Mouse (Mus musculus) embryonic facial prominence, embryonic 11.5 days (tissue): ENCODE measurements around the gene Cdca3. TPM values are rescaled to one million over a fixed set of nuclear protein-coding genes. Genes with fewer than 3 reads are reported as not detected.

Source experiments
- polyA plus RNA-seq: library from polyadenylated mRNA; unstranded; fragments of >200 nt; fragmentation: Nextera tagmentation; extraction: Ambion mirVana; gene quantifications from 2 replicates; pipeline ENCODE4 v1.2.1, GENCODE M21; 2014

Cdca3 gene
- polyA plus RNA-seq, 1 experiment from 2014 or later, result 212 TPM

Other genes starting within 250 kb of the Cdca3 start
- gene C1s2, start 193.5 kb upstream of the Cdca3 start, polyA plus RNA-seq, result not detected in 2 replicates
- gene Lpcat3, start 166.5 kb upstream of the Cdca3 start, polyA plus RNA-seq, result 33.4 and 43.6 TPM in 2 replicates
- 251 and 254 TPM in 2 replicates for gene Emg1, start 117.4 kb upstream of the Cdca3 start, polyA plus RNA-seq
- gene Phb2, start 117.2 kb upstream of the Cdca3 start, polyA plus RNA-seq, result 371 and 375 TPM in 2 replicates
- 6.0 and 11.2 TPM in 2 replicates for gene Ptpn6, start 90.8 kb upstream of the Cdca3 start, polyA plus RNA-seq
- gene Grcc10, start 88.2 kb upstream of the Cdca3 start, polyA plus RNA-seq, result 518 and 553 TPM in 2 replicates
- gene Gm45234, start 73.5 kb upstream of the Cdca3 start, polyA plus RNA-seq, result not detected in 2 replicates
- 9.0 and 9.6 TPM in 2 replicates for gene Atn1, start 73.0 kb upstream of the Cdca3 start, polyA plus RNA-seq
- gene Eno2, start 59.9 kb upstream of the Cdca3 start, polyA plus RNA-seq, result 4.3 and 4.5 TPM in 2 replicates
- 0.29 and 0.97 TPM in 2 replicates for gene Lrrc23, start 49.8 kb upstream of the Cdca3 start, polyA plus RNA-seq
- gene Spsb2, start 20.9 kb upstream of the Cdca3 start, polyA plus RNA-seq, result 4.7 and 4.8 TPM in 2 replicates
- gene Tpi1, start 15.3 kb upstream of the Cdca3 start, polyA plus RNA-seq, result 721 and 787 TPM in 2 replicates
- gene Usp5, start 63 bp upstream of the Cdca3 start, polyA plus RNA-seq, result 128 and 133 TPM in 2 replicates
- gene Gnb3, start 10.7 kb downstream of the Cdca3 start, polyA plus RNA-seq, result 0.27 and 0.56 TPM in 2 replicates
- 14.7 and 18.5 TPM in 2 replicates for gene P3h3, start 28.2 kb downstream of the Cdca3 start, polyA plus RNA-seq
- 0.59 and 0.72 TPM in 2 replicates for gene Gpr162, start 34.4 kb downstream of the Cdca3 start, polyA plus RNA-seq
- gene Cd4, start 58.7 kb downstream of the Cdca3 start, polyA plus RNA-seq, result not detected in 2 replicates
- gene Lag3, start 82.2 kb downstream of the Cdca3 start, polyA plus RNA-seq, result 1.7 and 1.8 TPM in 2 replicates
- gene Ptms, start 90.6 kb downstream of the Cdca3 start, polyA plus RNA-seq, result 184 and 213 TPM in 2 replicates
- 391 and 402 TPM in 2 replicates for gene Mlf2, start 101.8 kb downstream of the Cdca3 start, polyA plus RNA-seq
- 118 and 125 TPM in 2 replicates for gene Cops7a, start 136.0 kb downstream of the Cdca3 start, polyA plus RNA-seq
- 1.1 and 1.9 TPM in 2 replicates for gene Pianp, start 167.1 kb downstream of the Cdca3 start, polyA plus RNA-seq
- gene Zfp384, start 179.6 kb downstream of the Cdca3 start, polyA plus RNA-seq, result 7.7 and 10.6 TPM in 2 replicates
- 141 and 145 TPM in 2 replicates for gene Ing4, start 210.2 kb downstream of the Cdca3 start, polyA plus RNA-seq
- 10.0 and 12.5 TPM in 2 replicates for gene Acrbp, start 220.1 kb downstream of the Cdca3 start, polyA plus RNA-seq
- 0.25 and 0.49 TPM in 2 replicates for gene Lpar5, start 238.4 kb downstream of the Cdca3 start, polyA plus RNA-seq